Mouse (Mus musculus): ENCODE results near the gene Wdr18.
"Not testable (repeated sequence)": the region's sequence is repeated elsewhere in the genome, so short reads cannot be mapped to it uniquely, and the experiment has no call there.

Wdr18 gene

GRCm38 (mm10) chr10:79946752-79947322, 13.1 kb upstream of the Wdr18 start:
- DNase-seq (ENCODE audit: low read depth, low spot score) = no peak

- no peak for DNase-seq (ENCODE audit: low read depth, low spot score)
These were observed 12.4 kb upstream of the Wdr18 start for GRCm38 (mm10) chr10:79947502-79947901.

GRCm38 (mm10) chr10:79949873-79950272, 10.1 kb upstream of the Wdr18 start:
- DNase-seq (ENCODE audit: low read depth, low spot score) = no peak

- no peak for DNase-seq (ENCODE audit: low read depth, low spot score)
These were observed 9.3 kb upstream of the Wdr18 start for GRCm38 (mm10) chr10:79950661-79951060.

- no peak for DNase-seq (ENCODE audit: low read depth, low spot score)
These were observed 6.0 kb upstream of the Wdr18 start for GRCm38 (mm10) chr10:79953946-79954345.

GRCm38 (mm10) chr10:79955691-79956090, 4.3 kb upstream of the Wdr18 start:
- DNase-seq (ENCODE audit: low read depth, low spot score) = no peak

GRCm38 (mm10) chr10:79956643-79957154, 3.3 kb upstream of the Wdr18 start:
- no peak for DNase-seq (ENCODE audit: low read depth, low spot score)

- DNase-seq (ENCODE audit: low read depth, low spot score) = peak; percentile 65
These were observed 1.7 kb upstream of the Wdr18 start for GRCm38 (mm10) chr10:79958140-79958816.

GRCm38 (mm10) chr10:79959412-79959811, 540 bp upstream of the Wdr18 start:
- not testable (repeated sequence) for DNase-seq (ENCODE audit: low read depth, low spot score)

GRCm38 (mm10) chr10:79960671-79961294, 831 bp downstream of the Wdr18 start:
- DNase-seq (ENCODE audit: low read depth, low spot score) = no peak

GRCm38 (mm10) chr10:79964727-79965126, 4.8 kb downstream of the Wdr18 start:
- DNase-seq (ENCODE audit: low read depth, low spot score) = no peak

GRCm38 (mm10) chr10:79965325-79965724, 5.4 kb downstream of the Wdr18 start:
- no peak for DNase-seq (ENCODE audit: low read depth, low spot score)

- DNase-seq (ENCODE audit: low read depth, low spot score) = no peak
These were observed 7.0 kb downstream of the Wdr18 start for GRCm38 (mm10) chr10:79966886-79967400.

GRCm38 (mm10) chr10:79968181-79968580, 8.2 kb downstream of the Wdr18 start:
- DNase-seq (ENCODE audit: low read depth, low spot score) = no peak

- no peak for DNase-seq (ENCODE audit: low read depth, low spot score)
These were observed 9.2 kb downstream of the Wdr18 start for GRCm38 (mm10) chr10:79969124-79969568.

- no peak for DNase-seq (ENCODE audit: low read depth, low spot score)
These were observed 10.6 kb downstream of the Wdr18 start, which contains the start of gene Grin3b for GRCm38 (mm10) chr10:79970415-79971182. Grin3b (plus strand) TSS chr10:79970715.

GRCm38 (mm10) chr10:79971183-79971497, 11.2 kb downstream of the Wdr18 start:
- no peak for DNase-seq (ENCODE audit: low read depth, low spot score)

- no peak for DNase-seq (ENCODE audit: low read depth, low spot score)
These were observed 12.9 kb downstream of the Wdr18 start for GRCm38 (mm10) chr10:79972831-79973230.

- DNase-seq (ENCODE audit: low read depth, low spot score) = no peak
These were observed 14.1 kb downstream of the Wdr18 start for GRCm38 (mm10) chr10:79974087-79974486.

GRCm38 (mm10) chr10:79974668-79975067, 14.7 kb downstream of the Wdr18 start:
- DNase-seq (ENCODE audit: low read depth, low spot score) = no peak

- DNase-seq (ENCODE audit: low read depth, low spot score) = no peak
These were observed 16.2 kb downstream of the Wdr18 start for GRCm38 (mm10) chr10:79976071-79976721.
